Mouse (Mus musculus): ENCODE data around the gene Amh. TPM values are rescaled to one million over a fixed set of nuclear protein-coding genes. Genes with fewer than 3 reads are reported as not detected.
"Not testable (repeated sequence)": the region's sequence is repeated elsewhere in the genome, so short reads cannot be mapped to it uniquely, and the experiment has no call there.

Gene Amh
- polyA plus RNA-seq, 1 experiment from 2014 or later, result not detected

GRCm38 (mm10) chr10:80827870-80828420 lies 22.9 kb downstream of the Amh start:
- DNase-seq (ENCODE audit: low spot score), result no peak
- 87% methylated on average over 10 of the region's 10 CpGs for WGBS
- Histone ChIP-seq H3K4me1 (peaks cover 41% of the 10 kb centered on the region), H3K36me3 (peaks cover 31% of the 10 kb centered on the region), H3K27me3 (ENCODE audit: low read depth, poor library complexity, severe bottlenecking) (peaks cover 10% of the 10 kb centered on the region), H3K4me3 (peak overlapping the region; percentile 94), H3K9me3 (replicated peaks) (no peaks in the 10 kb centered on the region), H3K27ac (no peak overlapping the region)

GRCm38 (mm10) chr10:80828587-80828986 lies 23.5 kb downstream of the Amh start:
- H3K27ac ChIP-seq; H3K9me3 ChIP-seq (replicated peaks); DNase-seq (ENCODE audit: low spot score): not testable (repeated sequence)
- H3K4me1 ChIP-seq, result peaks cover 41% of the 10 kb centered on the region
- peak overlapping the region; percentile 94; the same call in 1 of the 2 replicates for H3K4me3 ChIP-seq
- peaks cover 16% of the 10 kb centered on the region for H3K27me3 ChIP-seq (ENCODE audit: low read depth, poor library complexity, severe bottlenecking)
- peaks cover 31% of the 10 kb centered on the region for H3K36me3 ChIP-seq
- WGBS, result 92% methylated on average over 9 of the region's 9 CpGs

- Histone ChIP-seq H3K36me3 (peaks cover 31% of the 10 kb centered on the region), H3K4me1 (peaks cover 45% of the 10 kb centered on the region), H3K9me3 (replicated peaks) (no peaks in the 10 kb centered on the region; the same call in 1 of the 2 replicates), H3K27ac (no peak overlapping the region), H3K27me3 (ENCODE audit: low read depth, poor library complexity, severe bottlenecking) (peaks cover 26% of the 10 kb centered on the region), H3K4me3 (no peak overlapping the region; the same call in 1 of the 2 replicates)
- DNase-seq (ENCODE audit: low spot score), result no peak
- 65% methylated on average over 1 of the region's 1 CpGs for WGBS
Observed at GRCm38 (mm10) chr10:80829359-80830278, 24.6 kb downstream of the Amh start.

GRCm38 (mm10) chr10:80831136-80831535 lies 26.1 kb downstream of the Amh start:
- H3K4me3 ChIP-seq, result no peak overlapping the region
- no peak overlapping the region; the same call in 1 of the 2 replicates for H3K27ac ChIP-seq
- peaks cover 42% of the 10 kb centered on the region for H3K27me3 ChIP-seq (ENCODE audit: low read depth, poor library complexity, severe bottlenecking)
- no peaks in the 10 kb centered on the region; the same call in 1 of the 2 replicates for H3K9me3 ChIP-seq (replicated peaks)
- WGBS, result 3% methylated on average over 9 of the region's 9 CpGs
- peaks cover 31% of the 10 kb centered on the region for H3K36me3 ChIP-seq
- peaks cover 57% of the 10 kb centered on the region for H3K4me1 ChIP-seq
- DNase-seq (ENCODE audit: low spot score), result peak; percentile 78

- peaks cover 28% of the 10 kb centered on the region for H3K36me3 ChIP-seq
- H3K27ac ChIP-seq, result no peak overlapping the region
- peaks cover 58% of the 10 kb centered on the region for H3K27me3 ChIP-seq (ENCODE audit: low read depth, poor library complexity, severe bottlenecking)
Observed at GRCm38 (mm10) chr10:80832818-80833217, 27.8 kb downstream of the Amh start.

GRCm38 (mm10) chr10:80835617-80836016 lies 30.6 kb downstream of the Amh start:
- H3K4me1 ChIP-seq, result peaks cover 46% of the 10 kb centered on the region
- H3K27me3 ChIP-seq (ENCODE audit: low read depth, poor library complexity, severe bottlenecking), result peaks cover 76% of the 10 kb centered on the region
- peak overlapping the region; percentile 16 for H3K4me3 ChIP-seq
- DNase-seq (ENCODE audit: low spot score), result no peak
- H3K36me3 ChIP-seq, result peaks cover 2% of the 10 kb centered on the region
- 0 out of 2 replicates have a peak overlapping the region, but pooled peaks have one; percentile 4 for H3K27ac ChIP-seq
- no peaks in the 10 kb centered on the region; the same call in 1 of the 2 replicates for H3K9me3 ChIP-seq (replicated peaks)
- WGBS, result 58% methylated on average over 30 of the region's 30 CpGs

More at GRCm38 (mm10) chr10:80832818-80833217, 27.8 kb downstream of the Amh start:
- Histone ChIP-seq H3K9me3 (replicated peaks) (no peaks in the 10 kb centered on the region; the same call in 1 of the 2 replicates), H3K4me1 (peaks cover 64% of the 10 kb centered on the region), H3K4me3 (no peak overlapping the region)
- 79% methylated on average over 7 of the region's 7 CpGs for WGBS
- no peak for DNase-seq (ENCODE audit: low spot score)

- Histone ChIP-seq H3K4me1 (peaks cover 38% of the 10 kb centered on the region), H3K27me3 (ENCODE audit: low read depth, poor library complexity, severe bottlenecking) (peaks cover 90% of the 10 kb centered on the region), H3K36me3 (no peaks in the 10 kb centered on the region; the same call in 1 of the 2 replicates), H3K4me3 (no peak overlapping the region; the same call in 1 of the 2 replicates), H3K27ac (no peak overlapping the region), H3K9me3 (replicated peaks) (no peaks in the 10 kb centered on the region; the same call in 1 of the 2 replicates)
- WGBS, result 55% methylated on average over 7 of the region's 7 CpGs
- DNase-seq (ENCODE audit: low spot score), result no peak
Observed at GRCm38 (mm10) chr10:80836949-80837379, 31.9 kb downstream of the Amh start.

- WGBS, result 7% methylated on average over 2 of the region's 2 CpGs
- Histone ChIP-seq H3K9me3 (replicated peaks) (no peaks in the 10 kb centered on the region; the same call in 1 of the 2 replicates), H3K27me3 (ENCODE audit: low read depth, poor library complexity, severe bottlenecking) (peaks cover 90% of the 10 kb centered on the region), H3K27ac (no peak overlapping the region; the same call in 1 of the 2 replicates), H3K36me3 (no peaks in the 10 kb centered on the region), H3K4me3 (no peak overlapping the region), H3K4me1 (peaks cover 38% of the 10 kb centered on the region)
- DNase-seq (ENCODE audit: low spot score), result no peak
Observed at GRCm38 (mm10) chr10:80837827-80838226, 32.8 kb downstream of the Amh start.

- no peak for DNase-seq (ENCODE audit: low spot score)
- H3K27ac ChIP-seq, result no peak overlapping the region
- H3K9me3 ChIP-seq (replicated peaks), result no peaks in the 10 kb centered on the region; the same call in 1 of the 2 replicates
- no peak overlapping the region for H3K4me3 ChIP-seq
- peaks cover 90% of the 10 kb centered on the region for H3K27me3 ChIP-seq (ENCODE audit: low read depth, poor library complexity, severe bottlenecking)
- WGBS, result 69% methylated on average over 2 of the region's 2 CpGs
- H3K4me1 ChIP-seq, result peaks cover 39% of the 10 kb centered on the region
- no peaks in the 10 kb centered on the region for H3K36me3 ChIP-seq
Observed at GRCm38 (mm10) chr10:80838346-80838912, 33.4 kb downstream of the Amh start.

- H3K4me1 ChIP-seq, result peaks cover 43% of the 10 kb centered on the region
- peaks cover 90% of the 10 kb centered on the region for H3K27me3 ChIP-seq (ENCODE audit: low read depth, poor library complexity, severe bottlenecking)
Observed at GRCm38 (mm10) chr10:80839848-80840247, 34.8 kb downstream of the Amh start.

GRCm38 (mm10) chr10:80841685-80842084 lies 36.6 kb downstream of the Amh start:
- H3K4me1 ChIP-seq, result peaks cover 36% of the 10 kb centered on the region
- no peak overlapping the region for H3K4me3 ChIP-seq
- 70% methylated on average over 2 of the region's 2 CpGs for WGBS

More at GRCm38 (mm10) chr10:80839848-80840247, 34.8 kb downstream of the Amh start:
- DNase-seq (ENCODE audit: low spot score), result no peak
- H3K9me3 ChIP-seq (replicated peaks), result no peaks in the 10 kb centered on the region
- no peaks in the 10 kb centered on the region for H3K36me3 ChIP-seq
- 61% methylated on average over 6 of the region's 6 CpGs for WGBS
- H3K27ac ChIP-seq, result no peak overlapping the region
- H3K4me3 ChIP-seq, result no peak overlapping the region

GRCm38 (mm10) chr10:80842334-80842733 lies 37.3 kb downstream of the Amh start:
- peaks cover 30% of the 10 kb centered on the region for H3K4me1 ChIP-seq
- peaks cover 83% of the 10 kb centered on the region for H3K27me3 ChIP-seq (ENCODE audit: low read depth, poor library complexity, severe bottlenecking)
- H3K9me3 ChIP-seq (replicated peaks), result no peaks in the 10 kb centered on the region
- 85% methylated on average over 15 of the region's 15 CpGs for WGBS
- no peak overlapping the region for H3K27ac ChIP-seq
- DNase-seq (ENCODE audit: low spot score), result no peak
- H3K4me3 ChIP-seq, result no peak overlapping the region
- H3K36me3 ChIP-seq, result no peaks in the 10 kb centered on the region

More at GRCm38 (mm10) chr10:80841685-80842084, 36.6 kb downstream of the Amh start:
- Histone ChIP-seq H3K27me3 (ENCODE audit: low read depth, poor library complexity, severe bottlenecking) (peaks cover 89% of the 10 kb centered on the region), H3K27ac (no peak overlapping the region), H3K9me3 (replicated peaks) (no peaks in the 10 kb centered on the region), H3K36me3 (no peaks in the 10 kb centered on the region)
- DNase-seq (ENCODE audit: low spot score), result no peak
